8 mouse cellular contexts compared by ENCODE assay signal in genomic region chr5:144794687-144795086, GRCm38 (mm10). TPM values are rescaled to one million over a fixed set of nuclear protein-coding genes. Genes with fewer than 3 reads are reported as not detected.
DNase-seq lines count a peak whose midpoint lies in the region; ATAC-seq and TF ChIP-seq lines count a peak whose summit lies in the region.

No protein-coding gene starts in this region.

- no peak overlapping the region for H3K4me2 ChIP-seq in forebrain, embryonic 14.5 days (ENCODE audit: low read length)
- no peak overlapping the region for H3K4me2 ChIP-seq in forebrain, embryonic 13.5 days

- peaks cover 100% of the 10 kb centered on the region for H3K36me3 ChIP-seq in forebrain, embryonic 14.5 days (ENCODE audit: control insufficient read depth, insufficient read depth, low read length)
- peaks cover 100% of the 10 kb centered on the region for H3K36me3 ChIP-seq in forebrain, embryonic 13.5 days (ENCODE audit: poor library complexity, severe bottlenecking)
- H3K36me3 ChIP-seq in spleen, adult 2 months (ENCODE audit: control insufficient read depth, insufficient read depth, low read length), result peaks cover 65% of the 10 kb centered on the region

- no peak overlapping the region for H3K27ac ChIP-seq in forebrain, embryonic 14.5 days (ENCODE audit: low read depth, low read length)
- H3K27ac ChIP-seq in forebrain, embryonic 13.5 days, result no peak overlapping the region
- H3K27ac ChIP-seq in spleen, adult 2 months (ENCODE audit: insufficient read depth, low read length), result no peak overlapping the region
- no peak overlapping the region for H3K27ac ChIP-seq in layer of hippocampus, adult 2 months

- no peak overlapping the region for H3K9ac ChIP-seq in forebrain, embryonic 14.5 days (ENCODE audit: low read length)
- H3K9ac ChIP-seq in forebrain, embryonic 13.5 days, result no peak overlapping the region

- no peak for ATAC-seq in forebrain, embryonic 14.5 days
- no peak for ATAC-seq in forebrain, embryonic 13.5 days
- peak; percentile 72 for ATAC-seq in megakaryocyte-erythroid progenitor cell, adult 5-6 weeks (replicated peaks; ENCODE audit: low FRiP score, low TSS enrichment, poor library complexity, severe bottlenecking)

- WGBS in forebrain, embryonic 14.5 days, result 73% methylated on average over 6 of the region's 6 CpGs
- WGBS in forebrain, embryonic 13.5 days, result 70% methylated on average over 6 of the region's 6 CpGs
- 78% methylated on average over 6 of the region's 6 CpGs for WGBS in spleen, adult 2 months

- H3K4me3 ChIP-seq in forebrain, embryonic 14.5 days (ENCODE audit: low read depth, low read length), result no peak overlapping the region
- H3K4me3 ChIP-seq in forebrain, embryonic 13.5 days, result no peak overlapping the region
- H3K4me3 ChIP-seq in spleen, adult 2 months (ENCODE audit: extremely low read depth, insufficient read depth, insufficient read length), result no peak overlapping the region
- no peak overlapping the region for H3K4me3 ChIP-seq in layer of hippocampus, adult 2 months

- H3K9me3 ChIP-seq in forebrain, embryonic 14.5 days (replicated peaks; ENCODE audit: control insufficient read depth, low read length), result no peaks in the 10 kb centered on the region
- no peaks in the 10 kb centered on the region for H3K9me3 ChIP-seq in forebrain, embryonic 13.5 days (replicated peaks)

- DNase-seq in forebrain, embryonic 14.5 days (ENCODE audit: low spot score), result peak; percentile 38
- no peak for DNase-seq in spleen, adult 2 months (ENCODE audit: low read depth in 1 of 2, low spot score in 2 of 2)
- DNase-seq in spleen, adult 12 weeks (ENCODE audit: low spot score), result no peak
- peak; percentile 31 for DNase-seq in embryo, embryonic 11 days
- DNase-seq in layer of hippocampus, adult 2 months (ENCODE audit: low spot score in 2 of 2), result peak; percentile 32 to 40
- no peak for DNase-seq in urinary bladder, postnatal 14 days (ENCODE audit: low spot score)

- H3K27me3 ChIP-seq in forebrain, embryonic 14.5 days (replicated peaks; ENCODE audit: control insufficient read depth, insufficient read depth, low read length), result no peaks in the 10 kb centered on the region
- no peaks in the 10 kb centered on the region for H3K27me3 ChIP-seq in forebrain, embryonic 13.5 days
- no peaks in the 10 kb centered on the region for H3K27me3 ChIP-seq in spleen, adult 2 months (ENCODE audit: control insufficient read depth, insufficient read depth, low read length)

- 0 out of 2 replicates have a peak, but pooled peaks have one; percentile 9 for TF ChIP-seq CTCF in spleen, adult 2 months (IDR thresholded peaks at IDR 0.05; ENCODE audit: extremely low read depth, insufficient read depth, insufficient read length, insufficient replicate concordance)
- TF ChIP-seq CTCF in layer of hippocampus, adult 2 months (conservative IDR thresholded peaks at IDR 0.05), result peak; percentile 84

- TF ChIP-seq POLR2A in spleen, adult 2 months (IDR thresholded peaks at IDR 0.05; ENCODE audit: low read depth, low read length), result no peak

- no peaks in the 10 kb centered on the region for H3K4me1 ChIP-seq in forebrain, embryonic 14.5 days (ENCODE audit: control insufficient read depth, insufficient read depth, low read length)
- no peaks in the 10 kb centered on the region for H3K4me1 ChIP-seq in forebrain, embryonic 13.5 days
- H3K4me1 ChIP-seq in spleen, adult 2 months (ENCODE audit: control insufficient read depth, insufficient read depth, insufficient read length), result no peaks in the 10 kb centered on the region

RNA-seq across cellular contexts. Expression of gene Trrap, which starts 27.2 kb away (rescaled TPM):
- polyA plus RNA-seq in forebrain, embryonic 14.5 days (2014; fragmentation: Nextera tagmentation; extraction: Ambion mirVana), result 54.0 and 63.6 TPM in 2 replicates
- polyA plus RNA-seq in forebrain, embryonic 13.5 days (2015; fragmentation: Nextera tagmentation; extraction: Ambion mirVana), result 80.9 and 82.1 TPM in 2 replicates
- polyA plus RNA-seq in spleen, adult 2 months (2012; rRNA removed), result 93.8 and 106 TPM in 2 replicates
- total RNA-seq in layer of hippocampus, adult 2 months (2021), result 100 to 1,000 TPM; 175 to 189 TPM
- 77.8 and 124 TPM in 2 replicates for total RNA-seq in megakaryocyte-erythroid progenitor cell, adult 5-6 weeks (2014; fragmentation: Nextera tagmentation)
- 33.5 and 40.3 TPM in 2 replicates for total RNA-seq in megakaryocyte-erythroid progenitor cell, adult 5-6 weeks (2017)

RNA-seq across cellular contexts. Expression of gene Tmem130, which starts 33.1 kb away (rescaled TPM):
- polyA plus RNA-seq in forebrain, embryonic 14.5 days (2014; fragmentation: Nextera tagmentation; extraction: Ambion mirVana), result 108 and 139 TPM in 2 replicates
- polyA plus RNA-seq in forebrain, embryonic 13.5 days (2015; fragmentation: Nextera tagmentation; extraction: Ambion mirVana), result 79.2 and 94.8 TPM in 2 replicates
- not detected in 2 replicates for polyA plus RNA-seq in spleen, adult 2 months (2012; rRNA removed)
- total RNA-seq in layer of hippocampus, adult 2 months (2021), result 100 to 1,000 TPM; 126 to 132 TPM
- 0.22 and 1.2 TPM in 2 replicates for total RNA-seq in megakaryocyte-erythroid progenitor cell, adult 5-6 weeks (2014; fragmentation: Nextera tagmentation)
- total RNA-seq in megakaryocyte-erythroid progenitor cell, adult 5-6 weeks (2017), result 0.23 and 0.75 TPM in 2 replicates

Comparison
In these comparisons a context has a peak if more than half of its experiments do, and no peak if none do; other contexts are left out.
1. DNase-seq: peak in forebrain, embryonic 14.5 days (single experiment), embryo, embryonic 11 days (single experiment) and layer of hippocampus, adult 2 months (2 of 2); none in spleen, adult 2 months (0 of 2), spleen, adult 12 weeks (single experiment) and urinary bladder, postnatal 14 days (single experiment).
2. RNA of gene Tmem130, which starts 33.1 kb away (polyA plus RNA-seq): 108 to 139 TPM in forebrain, embryonic 14.5 days and 79.2 to 94.8 TPM in forebrain, embryonic 13.5 days; not detected in spleen, adult 2 months; every median in the first group is over 10 times any median in the second.